Mouse (Mus musculus) spleen, adult 18-20 months (tissue): ENCODE measurements at regions not wholly inside any gene's neighbourhood (a gene's known extent, or its start where the extent isn't known, plus 50 kb on each side); places are given as distances from the start of the nearest gene placed in this dataset.

ENCODE experiments used
- DNase-seq, 2 experiments: peaks; one replicate each; pipeline ENCODE4 v3.0.0; 2022; ENCODE audit warnings: mixed read lengths in 2 of 2

DNA sequence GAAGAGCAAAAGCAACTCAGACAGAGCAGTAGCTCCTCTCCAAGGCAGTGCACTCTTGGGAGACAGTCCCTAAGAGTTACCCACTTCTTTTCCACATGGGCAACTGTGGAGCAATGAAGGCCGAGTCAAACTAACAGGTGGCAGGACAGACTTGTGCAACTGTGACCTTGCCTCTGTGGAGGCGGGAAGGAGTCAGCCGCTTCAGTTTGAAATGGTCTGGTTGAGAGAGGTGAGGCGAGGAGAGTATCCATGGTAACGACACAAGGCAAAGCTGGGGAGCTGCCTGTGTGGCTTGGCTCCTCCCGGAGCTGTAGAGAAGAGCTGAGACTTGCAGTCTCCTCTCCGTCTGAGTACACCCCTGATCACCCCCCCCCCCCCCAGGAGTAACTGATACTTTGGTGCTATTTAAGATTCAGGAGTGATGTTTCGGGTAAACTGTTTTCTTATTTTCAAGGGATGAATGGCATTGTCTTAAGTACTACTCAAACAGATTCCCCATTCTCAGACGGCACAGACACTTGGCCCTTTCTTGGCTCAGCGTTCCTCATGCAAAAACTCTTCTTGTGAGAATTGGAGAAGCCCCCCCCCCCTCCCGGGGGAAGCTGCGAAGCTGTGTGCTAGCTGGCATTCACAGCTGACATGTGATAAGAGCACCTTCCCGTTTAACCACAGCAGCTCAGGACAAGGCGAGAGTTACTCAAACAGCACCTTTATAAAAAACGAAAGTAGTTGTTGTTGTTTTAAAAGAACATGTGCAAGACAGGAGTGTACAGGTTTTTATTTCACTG lies 54.9 kb upstream of the Chst1 start:
- DNase-seq, result no peak

- DNase-seq, result no peak
Measured at GRCm38 (mm10) chr2:92540841-92541240, 58.7 kb upstream of the Chst1 start.

GRCm38 (mm10) chr2:92531996-92532395 lies 67.5 kb upstream of the Chst1 start:
- no peak for DNase-seq

GRCm38 (mm10) chr2:92530677-92531076 lies 68.8 kb upstream of the Chst1 start:
- no peak for DNase-seq

GRCm38 (mm10) chr2:92529670-92530322 lies 69.5 kb upstream of the Slc35c1 start:
- no peak for DNase-seq

DNA sequence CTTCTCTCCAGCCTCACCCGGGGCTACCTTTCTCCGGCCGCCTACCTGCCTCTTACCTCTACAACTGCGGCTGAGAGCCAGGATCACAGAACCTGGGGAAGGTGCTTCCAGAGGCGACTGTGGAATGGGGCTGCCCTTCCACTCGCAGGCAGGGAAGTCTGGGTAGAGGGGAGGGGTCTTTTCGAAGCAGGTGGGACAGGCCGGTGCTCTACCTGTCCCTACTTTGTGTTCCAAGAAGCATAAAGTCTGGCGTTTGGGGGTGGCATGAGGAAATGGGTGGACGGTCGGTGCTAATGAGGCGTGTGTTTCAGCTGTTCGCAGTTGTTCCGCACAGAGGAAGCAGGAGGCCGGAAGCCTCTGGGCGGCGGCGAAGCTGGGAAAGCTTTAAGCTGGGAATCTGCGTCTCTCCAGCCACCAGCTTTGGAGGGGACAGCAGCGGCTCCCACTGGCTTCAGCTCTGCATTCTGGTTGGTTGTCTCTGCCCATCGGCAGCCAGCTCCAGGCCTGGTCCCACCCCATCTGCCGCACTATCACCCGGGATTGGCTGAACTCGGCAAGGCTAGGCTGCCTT lies 68.8 kb upstream of the Slc35c1 start:
- DNase-seq, result peak in 1 of 2 experiments; percentile 13

- DNase-seq, result no peak
Measured at GRCm38 (mm10) chr2:92528119-92528830, 67.9 kb upstream of the Slc35c1 start.

DNA sequence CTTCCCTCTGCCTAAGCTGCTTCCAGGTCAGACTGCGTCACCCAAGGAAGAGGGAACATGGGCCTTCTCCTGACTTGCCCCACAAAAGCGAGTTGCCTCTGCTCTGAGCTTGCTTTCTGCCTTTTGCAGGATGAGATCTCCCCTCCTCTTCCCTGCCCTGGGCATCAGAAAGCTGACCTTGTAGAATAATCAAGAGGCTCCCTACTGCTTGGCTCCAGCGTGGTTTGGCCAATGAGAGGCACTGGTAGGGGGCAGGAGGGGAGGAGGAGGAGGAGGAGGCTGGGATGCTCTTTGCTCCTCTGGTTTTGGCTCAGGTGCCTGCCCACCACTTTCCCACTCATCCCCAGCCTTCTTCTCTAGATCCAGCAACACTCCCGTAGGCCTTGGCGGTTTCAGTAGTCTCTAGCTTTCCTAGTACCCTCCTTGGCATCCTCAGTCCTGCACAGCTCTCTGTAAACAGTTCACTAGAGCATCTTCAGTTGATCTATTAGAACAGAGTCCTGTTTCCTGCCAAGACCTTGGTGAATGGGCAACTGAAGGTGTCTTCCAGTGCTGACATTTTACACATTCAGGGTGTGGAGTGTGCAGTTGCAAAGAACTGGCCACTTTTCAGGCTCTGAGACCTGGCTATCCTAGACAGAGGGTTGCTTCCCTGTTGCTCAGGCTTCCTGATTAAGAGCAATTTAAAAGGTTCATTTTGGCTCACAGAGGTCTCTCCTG lies 66.5 kb upstream of the Slc35c1 start:
- DNase-seq, result no peak

DNA sequence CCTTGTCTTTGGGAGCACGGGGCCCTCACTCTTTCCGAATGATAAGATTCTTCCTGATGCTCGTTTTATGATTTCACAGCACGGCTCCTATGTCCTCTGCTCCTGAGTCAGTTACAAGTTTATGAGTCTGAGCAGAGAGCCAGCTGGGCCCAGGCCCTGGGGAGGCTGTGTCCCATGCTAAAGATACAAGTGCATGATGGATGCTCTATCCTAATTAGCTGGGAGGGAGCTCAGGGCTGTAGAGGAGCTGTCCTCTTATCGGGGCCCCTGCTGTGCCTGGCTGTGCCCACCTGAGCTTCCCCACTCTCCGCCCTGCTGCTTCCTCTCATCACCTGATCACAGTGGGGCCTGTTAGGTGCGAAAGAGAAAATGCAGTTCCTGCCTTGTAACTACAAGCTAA lies 65.3 kb upstream of the Slc35c1 start:
- DNase-seq, result no peak

- DNase-seq, result no peak
Measured at GRCm38 (mm10) chr2:92525062-92525623, 64.8 kb upstream of the Slc35c1 start.

DNA sequence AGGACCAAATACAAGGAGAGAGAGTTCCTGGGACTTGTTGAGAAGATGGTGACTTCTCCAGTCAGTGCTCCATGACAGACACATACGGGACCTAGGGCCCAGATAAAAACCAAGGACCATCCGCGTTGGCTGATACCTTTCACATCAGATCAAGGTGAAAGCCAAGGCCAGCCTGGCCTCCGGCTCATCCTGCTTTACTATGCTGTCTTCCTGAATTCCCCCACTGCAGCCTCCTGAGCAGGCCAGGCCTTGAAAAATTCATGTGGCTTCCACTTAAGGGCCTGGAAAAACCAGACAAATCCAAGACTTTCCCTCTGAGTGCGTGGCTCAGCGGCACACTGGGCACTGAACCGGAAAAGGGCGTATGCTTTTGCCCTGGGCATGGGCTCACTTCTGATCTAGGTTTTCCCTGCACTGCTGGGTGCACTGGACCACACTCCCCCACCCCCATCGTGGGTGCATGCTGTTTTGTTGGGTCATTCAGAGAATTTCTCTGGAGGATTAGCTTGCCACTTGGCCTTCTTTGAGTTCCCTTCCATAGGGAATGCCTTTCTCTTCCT lies 64.1 kb upstream of the Slc35c1 start:
- DNase-seq, result no peak

DNA sequence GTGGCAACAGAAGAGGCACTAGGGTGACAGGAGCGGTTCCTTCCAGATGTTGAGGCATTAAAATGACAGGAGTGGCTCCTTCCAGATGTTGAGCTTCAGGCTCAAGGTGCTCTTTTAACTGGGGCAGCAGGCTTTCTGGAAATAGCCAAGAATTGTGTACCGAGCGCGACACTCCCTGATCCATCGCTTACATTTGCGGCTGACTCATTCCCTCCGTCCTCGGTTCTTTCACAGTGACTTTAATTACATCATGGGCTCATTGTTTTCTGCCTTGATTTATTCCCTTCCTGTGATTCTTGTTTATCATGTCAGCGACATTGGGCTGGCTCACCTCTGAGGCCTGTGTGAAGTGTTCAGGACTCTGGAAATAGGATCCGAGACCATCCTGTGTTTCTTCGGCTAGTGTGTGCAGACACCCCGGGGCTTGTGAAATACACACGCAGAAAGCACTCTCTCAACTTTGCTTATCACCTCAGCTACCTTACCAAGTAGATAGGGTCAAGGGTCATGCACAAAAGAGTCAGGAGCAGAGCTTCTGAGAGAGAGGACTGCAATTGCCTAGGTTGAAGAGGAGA lies 63.1 kb upstream of the Slc35c1 start:
- no peak for DNase-seq

DNA sequence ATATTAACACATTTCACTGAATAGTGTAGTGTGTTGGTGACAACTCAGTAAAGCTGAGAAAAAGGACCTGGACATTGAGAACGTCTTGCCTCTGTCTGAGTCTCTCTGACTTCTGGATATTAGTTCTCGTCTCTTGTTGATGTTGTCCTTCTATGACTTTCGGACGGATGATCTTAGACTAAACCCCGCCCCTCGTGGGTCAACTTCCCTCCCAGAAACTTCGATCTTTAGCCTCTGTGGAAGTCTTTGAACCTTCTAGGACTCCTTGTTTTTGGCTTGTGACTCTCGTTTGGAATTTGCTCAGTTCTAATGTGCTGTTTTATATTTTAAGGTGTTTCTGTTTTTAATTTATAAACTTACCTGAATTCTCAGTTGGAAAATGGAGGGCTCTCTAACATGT lies 61.2 kb upstream of the Slc35c1 start:
- no peak for DNase-seq

GRCm38 (mm10) chr2:92519396-92519795 lies 59.1 kb upstream of the Slc35c1 start:
- no peak for DNase-seq

- DNase-seq, result no peak
Measured at GRCm38 (mm10) chr2:92518891-92519290, 58.6 kb upstream of the Slc35c1 start.

GRCm38 (mm10) chr2:92514961-92515360 lies 54.6 kb upstream of the Slc35c1 start:
- no peak for DNase-seq

- DNase-seq, result no peak
Measured at GRCm38 (mm10) chr2:92511771-92512744, 51.7 kb upstream of the Slc35c1 start.
